Mouse (Mus musculus) MEL (cell line): Measurements from ENCODE around the gene Cnot2. TPM values are rescaled to one million over a fixed set of nuclear protein-coding genes. Genes with fewer than 3 reads are reported as not detected.

ENCODE experiments used
- DNase-seq: peaks from one replicate; pipeline ENCODE4 v3.0.0; 2011; ENCODE audit warnings: low read depth, low spot score
- H3K27ac ChIP-seq: 2 replicates; pipeline ENCODE4 v1.5.1; 2012; ENCODE audit warnings: low read depth, mild to moderate bottlenecking, control low read depth, low read length, moderate library complexity; ENCODE audit not compliant: control insufficient read depth
- H3K27me3 ChIP-seq, 2 experiments: fragments of 150-350 bp in 1 of 2; sonication (generic) in 1 of 2; 2 replicates each; pipeline ENCODE4 v1.6.1; 2012; ENCODE audit warnings: low read length in 2 of 2, mild to moderate bottlenecking in 2 of 2, improper control_type of control experiment in 1 of 2, moderate library complexity in 1 of 2; ENCODE audit not compliant: insufficient read depth in 2 of 2, control insufficient read depth in 1 of 2
- H3K36me3 ChIP-seq, 2 experiments: 2 replicates each; pipeline ENCODE4 v1.6.1; 2012 to 2014; ENCODE audit warnings: low read length in 2 of 2, improper control_type of control experiment in 1 of 2, inconsistent platforms in 1 of 2, mild to moderate bottlenecking in 1 of 2; ENCODE audit not compliant: insufficient read depth in 2 of 2, control insufficient read depth in 1 of 2
- H3K4me1 ChIP-seq, 2 experiments: fragments of 150-350 bp in 1 of 2; sonication (generic) in 1 of 2; 2 replicates each; pipeline ENCODE4 v1.6.1; 2012; ENCODE audit warnings: low read length in 2 of 2, improper control_type of control experiment in 1 of 2, mild to moderate bottlenecking in 1 of 2; ENCODE audit not compliant: insufficient read depth in 2 of 2, control insufficient read depth in 1 of 2
- H3K4me3 ChIP-seq, 2 experiments: fragments of 150-350 bp in 1 of 2; sonication (generic) in 1 of 2; 2 replicates each; pipeline ENCODE4 v1.5.1; 2012; ENCODE audit warnings: low read depth in 2 of 2, low read length in 2 of 2, mild to moderate bottlenecking in 2 of 2, moderate library complexity in 2 of 2, control low read depth in 1 of 2, improper control_type of control experiment in 1 of 2; ENCODE audit not compliant: control insufficient read depth in 1 of 2, insufficient read depth in 1 of 2
- H3K79me2 ChIP-seq: 2 replicates; pipeline ENCODE4 v1.6.1; 2012; ENCODE audit warnings: mild to moderate bottlenecking, low read length, moderate library complexity; ENCODE audit not compliant: control insufficient read depth, poor library complexity, insufficient read depth
- H3K9ac ChIP-seq: 2 replicates; pipeline ENCODE4 v1.6.1; 2012; ENCODE audit warnings: low read depth, mild to moderate bottlenecking, control low read depth, low read length, moderate library complexity; ENCODE audit not compliant: control insufficient read depth, poor library complexity, severe bottlenecking
- H3K9me3 ChIP-seq: fragments of 150-350 bp; sonication (generic); replicated peaks from 2 replicates; pipeline ENCODE4 v1.6.1; 2012; ENCODE audit warnings: mild to moderate bottlenecking, low read length, improper control_type of control experiment, moderate library complexity; ENCODE audit not compliant: insufficient read depth
- BHLHE40 ChIP-seq: IDR thresholded peaks from 2 replicates; pipeline ENCODE4 v1.6.1; 2012; ENCODE audit warnings: low read depth, mild to moderate bottlenecking, inconsistent platforms, low read length, improper control_type of control experiment, borderline replicate concordance
- CHD1 ChIP-seq: IDR thresholded peaks from 2 replicates; pipeline ENCODE4 v1.6.1; 2012; ENCODE audit warnings: low read depth, mild to moderate bottlenecking, inconsistent platforms, low read length, improper control_type of control experiment
- CHD2 ChIP-seq: IDR thresholded peaks from 2 replicates; pipeline ENCODE4 v1.6.1; 2011; ENCODE audit warnings: low read length, improper control_type of control experiment
- CTCF ChIP-seq, 3 experiments: IDR thresholded peaks in 2 of 3; conservative IDR thresholded peaks in 1 of 3; 2 replicates each; pipeline ENCODE4 v1.5.1; 2011 to 2012; ENCODE audit warnings: low read length in 3 of 3, low read depth in 2 of 3, mild to moderate bottlenecking in 2 of 3, improper control_type of control experiment in 1 of 3, inconsistent platforms in 1 of 3, mixed read lengths in 1 of 3, moderate library complexity in 1 of 3; ENCODE audit not compliant: control insufficient read depth in 1 of 3, insufficient read depth in 1 of 3, poor library complexity in 1 of 3, severe bottlenecking in 1 of 3
- E2F4 ChIP-seq: IDR thresholded peaks from 2 replicates; pipeline ENCODE4 v1.6.1; 2011; ENCODE audit warnings: low read depth, low read length, improper control_type of control experiment, borderline replicate concordance
- ELF1 ChIP-seq: IDR thresholded peaks from 2 replicates; pipeline ENCODE4 v1.6.1; 2014; ENCODE audit warnings: low read depth, mild to moderate bottlenecking, inconsistent platforms, low read length, improper control_type of control experiment, moderate library complexity
- EP300 ChIP-seq, 2 experiments: IDR thresholded peaks; 2 replicates each; pipeline ENCODE4 v1.6.1; 2011; ENCODE audit warnings: improper control_type of control experiment in 2 of 2, low read length in 2 of 2, low read depth in 1 of 2, mild to moderate bottlenecking in 1 of 2
- ETS1 ChIP-seq: IDR thresholded peaks from 2 replicates; pipeline ENCODE4 v1.6.1; 2012; ENCODE audit warnings: low read depth, mild to moderate bottlenecking, inconsistent platforms, low read length, improper control_type of control experiment, moderate library complexity
- GATA1 ChIP-seq: IDR thresholded peaks from 2 replicates; pipeline ENCODE4 v1.6.1; 2011; ENCODE audit warnings: low read depth, low read length, improper control_type of control experiment
- HCFC1 ChIP-seq: IDR thresholded peaks from 2 replicates; pipeline ENCODE4 v1.6.1; 2012; ENCODE audit warnings: low read depth, mild to moderate bottlenecking, inconsistent platforms, low read length, improper control_type of control experiment, moderate library complexity
- JUND ChIP-seq: IDR thresholded peaks from 2 replicates; pipeline ENCODE4 v1.6.1; 2011; ENCODE audit warnings: low read depth, mild to moderate bottlenecking, improper control_type of control experiment, low read length
- KAT2A ChIP-seq: conservative IDR thresholded peaks from 2 replicates; pipeline ENCODE4 v1.6.1; 2012; ENCODE audit warnings: low read depth, low read length, improper control_type of control experiment, inconsistent platforms
- MAFK ChIP-seq: IDR thresholded peaks from 2 replicates; pipeline ENCODE4 v1.6.1; 2011; ENCODE audit warnings: low read depth, mild to moderate bottlenecking, low read length, improper control_type of control experiment, borderline replicate concordance
- MAX ChIP-seq: IDR thresholded peaks from 2 replicates; pipeline ENCODE4 v1.6.1; 2011; ENCODE audit warnings: low read length, improper control_type of control experiment
- MAZ ChIP-seq: IDR thresholded peaks from 2 replicates; pipeline ENCODE4 v1.6.1; 2012; ENCODE audit warnings: low read depth, mild to moderate bottlenecking, inconsistent platforms, low read length, improper control_type of control experiment
- MEF2A ChIP-seq: IDR thresholded peaks from 2 replicates; pipeline ENCODE4 v1.6.1; 2014; ENCODE audit warnings: low read depth, mild to moderate bottlenecking, inconsistent platforms, low read length, improper control_type of control experiment; ENCODE audit not compliant: poor library complexity, insufficient replicate concordance, severe bottlenecking; ENCODE audit errors: extremely low read depth
- MYB ChIP-seq: IDR thresholded peaks from 2 replicates; pipeline ENCODE4 v1.6.1; 2011; ENCODE audit warnings: mild to moderate bottlenecking, low read depth, low read length, improper control_type of control experiment
- MYC ChIP-seq: IDR thresholded peaks from 2 replicates; pipeline ENCODE4 v1.6.1; 2011; ENCODE audit warnings: low read depth, mild to moderate bottlenecking, low read length, improper control_type of control experiment, moderate library complexity
- NELFE ChIP-seq: IDR thresholded peaks from 2 replicates; pipeline ENCODE4 v1.6.1; 2011; ENCODE audit warnings: low read depth, low read length, improper control_type of control experiment
- NRF1 ChIP-seq: IDR thresholded peaks from 2 replicates; pipeline ENCODE4 v1.6.1; 2014; ENCODE audit warnings: low read depth, mild to moderate bottlenecking, inconsistent platforms, low read length, improper control_type of control experiment, moderate library complexity; ENCODE audit not compliant: poor library complexity, insufficient read depth, severe bottlenecking
- POLR2AphosphoS5 ChIP-seq: IDR thresholded peaks from 2 replicates; pipeline ENCODE4 v1.6.1; 2012; ENCODE audit warnings: low read depth, borderline replicate concordance, mild to moderate bottlenecking, inconsistent platforms, low read length, moderate library complexity, mixed read lengths
- RAD21 ChIP-seq: IDR thresholded peaks from 2 replicates; pipeline ENCODE4 v1.6.1; 2011; ENCODE audit warnings: mild to moderate bottlenecking, low read depth, low read length, improper control_type of control experiment
- RCOR1 ChIP-seq: IDR thresholded peaks from 2 replicates; pipeline ENCODE4 v1.6.1; 2012; ENCODE audit warnings: low read depth, mild to moderate bottlenecking, inconsistent platforms, low read length, improper control_type of control experiment
- SIN3A ChIP-seq: IDR thresholded peaks from 2 replicates; pipeline ENCODE4 v1.6.1; 2012; ENCODE audit warnings: low read length, improper control_type of control experiment, inconsistent platforms
- SMC3 ChIP-seq: IDR thresholded peaks from 2 replicates; pipeline ENCODE4 v1.6.1; 2011; ENCODE audit warnings: low read depth, low read length, improper control_type of control experiment
- TAL1 ChIP-seq: IDR thresholded peaks from 2 replicates; pipeline ENCODE4 v1.6.1; 2012; ENCODE audit warnings: mild to moderate bottlenecking, inconsistent platforms, low read length, moderate library complexity, mixed read lengths
- TBP ChIP-seq: IDR thresholded peaks from 2 replicates; pipeline ENCODE4 v1.8.0; 2011; ENCODE audit warnings: low read depth, low read length, improper control_type of control experiment
- TCF12 ChIP-seq: IDR thresholded peaks from 2 replicates; pipeline ENCODE4 v1.6.1; 2014; ENCODE audit warnings: low read depth, mild to moderate bottlenecking, inconsistent platforms, low read length, improper control_type of control experiment, moderate library complexity
- UBTF ChIP-seq: IDR thresholded peaks from 2 replicates; pipeline ENCODE4 v1.6.1; 2012; ENCODE audit warnings: low read depth, mild to moderate bottlenecking, inconsistent platforms, low read length, improper control_type of control experiment, moderate library complexity, borderline replicate concordance; ENCODE audit not compliant: insufficient read depth
- USF1 ChIP-seq: IDR thresholded peaks from 2 replicates; pipeline ENCODE4 v1.6.1; 2014; ENCODE audit warnings: low read depth, mild to moderate bottlenecking, inconsistent platforms, low read length, improper control_type of control experiment, moderate library complexity
- USF2 ChIP-seq, 2 experiments: IDR thresholded peaks; 2 replicates each; pipeline ENCODE4 v1.6.1; 2011 to 2012; ENCODE audit warnings: improper control_type of control experiment in 2 of 2, low read length in 2 of 2, borderline replicate concordance in 1 of 2, inconsistent platforms in 1 of 2, low read depth in 1 of 2, mild to moderate bottlenecking in 1 of 2; ENCODE audit not compliant: insufficient read depth in 1 of 2
- ZC3H11A ChIP-seq: IDR thresholded peaks from 2 replicates; pipeline ENCODE4 v1.6.1; 2012; ENCODE audit warnings: low read depth, mild to moderate bottlenecking, inconsistent platforms, low read length, improper control_type of control experiment
- ZKSCAN1 ChIP-seq: IDR thresholded peaks from 2 replicates; pipeline ENCODE4 v1.6.1; 2012; ENCODE audit warnings: low read depth, mild to moderate bottlenecking, inconsistent platforms, low read length, improper control_type of control experiment, moderate library complexity
- ZMIZ1 ChIP-seq: IDR thresholded peaks from 2 replicates; pipeline ENCODE4 v1.6.1; 2012; ENCODE audit warnings: low read depth, mild to moderate bottlenecking, inconsistent platforms, low read length, improper control_type of control experiment, moderate library complexity
- ZNF384 ChIP-seq: IDR thresholded peaks from 2 replicates; pipeline ENCODE4 v1.6.1; 2012; ENCODE audit warnings: low read depth, mild to moderate bottlenecking, inconsistent platforms, low read length, improper control_type of control experiment
- polyA plus RNA-seq, 2 experiments: library from polyadenylated mRNA; stranded (reverse) in 1 of 2; unstranded in 1 of 2; fragments of >175 nt in 1 of 2; fragments of >200 nt in 1 of 2; gene quantifications; 2 replicates each; pipeline versions ENCODE4 v1.2.1 to v1.2.4; 2012; ENCODE audit warnings: low replicate concordance in 2 of 2, low read depth in 1 of 2; ENCODE audit not compliant: insufficient read length in 2 of 2, insufficient read depth in 1 of 2, missing spikeins in 1 of 2
- total RNA-seq: library from RNA; depleted of rRNA; stranded (reverse); fragments of 300-350 nt; gene quantifications from 2 replicates; pipeline ENCODE4 v1.2.3, GENCODE M21; 2012

Cnot2 gene
- total and polyA plus RNA-seq, 3 experiments: 84.3 to 554 (median 88.8) TPM

DNA sequence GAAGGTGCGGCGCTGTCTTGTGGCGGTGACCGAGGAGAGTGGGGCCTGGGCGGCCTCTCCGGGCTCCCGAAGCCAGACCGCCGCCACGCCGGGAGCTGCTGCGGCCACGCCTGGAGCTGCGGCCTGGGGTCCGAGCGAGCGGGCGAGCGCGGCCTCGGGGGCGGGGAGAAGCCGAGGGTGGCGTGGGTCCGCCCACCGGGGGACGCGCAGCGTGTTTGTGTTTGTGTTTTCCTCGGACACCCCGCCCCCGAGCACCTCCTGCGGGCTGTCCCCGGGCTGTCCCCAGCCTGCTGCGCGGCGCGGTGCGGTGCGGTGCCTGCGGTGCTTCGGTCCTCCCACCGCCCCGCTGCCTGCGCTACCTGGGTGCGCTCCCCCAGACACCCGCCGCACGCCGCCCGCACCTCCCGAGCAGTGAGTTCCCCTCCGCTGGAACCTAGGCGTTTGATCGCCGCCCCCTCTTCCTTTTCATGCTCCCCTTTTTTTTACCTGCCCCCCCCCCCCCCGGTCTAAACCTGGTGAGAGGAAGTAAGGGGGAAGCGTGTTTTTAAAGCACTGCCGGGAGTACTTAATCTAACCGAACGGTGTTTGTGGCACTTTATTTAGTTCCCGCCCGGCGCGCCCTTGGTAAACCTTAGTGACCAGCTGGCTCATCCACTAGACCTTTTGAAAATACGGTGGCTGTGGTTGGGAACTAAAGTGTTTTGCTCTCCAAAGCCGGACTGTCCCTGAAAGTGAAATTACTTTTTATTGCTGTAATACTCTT is 589 bp upstream of the Cnot2 start:
- peaks cover 38% of the 10 kb centered on the region for H3K79me2 ChIP-seq
- TF ChIP-seq GATA1 (no peak), NRF1 (0 out of 2 replicates have a peak, but pooled peaks have one; percentile 14), CHD2 (no peak), CHD1 (no peak), BHLHE40 (no peak), NELFE (no peak), MEF2A (no peak), UBTF (no peak), POLR2AphosphoS5 (no peak), TCF12 (no peak), SMC3 (no peak), EP300 (IDR thresholded peaks at IDR 0.05; ENCODE audit: low read depth in 1 of 2, low read length in 2 of 2) (0 out of 4 replicates have a peak, but pooled peaks of 1 of the 2 experiments have one; percentile 19), MAX (0 out of 2 replicates have a peak, but pooled peaks have one; percentile 10), MYB (no peak), CTCF (IDR thresholded peaks at IDR 0.05 in 2 of 3, conservative IDR thresholded peaks at IDR 0.05 in 1 of 3; ENCODE audit: control insufficient read depth in 1 of 3, insufficient read depth in 1 of 3, low read depth in 2 of 3, low read length in 3 of 3, poor library complexity in 1 of 3, severe bottlenecking in 1 of 3) (no peak), USF1 (no peak), ETS1 (peak; percentile 38; the same call in 1 of the 2 replicates), TBP (no peak), USF2 (IDR thresholded peaks at IDR 0.05; ENCODE audit: borderline replicate concordance in 1 of 2, insufficient read depth in 1 of 2, low read depth in 1 of 2, low read length in 2 of 2) (no peak), MYC (no peak), ZMIZ1 (no peak), MAZ (no peak; the same call in 1 of the 2 replicates), JUND (no peak), SIN3A (peak; percentile 4; the same call in 1 of the 2 replicates), TAL1 (no peak), KAT2A (no peak), ZNF384 (peak; percentile 75), ZKSCAN1 (no peak; the same call in 1 of the 2 replicates), RCOR1 (no peak), E2F4 (no peak), ELF1 (no peak), ZC3H11A (no peak), MAFK (no peak), HCFC1 (no peak; the same call in 1 of the 2 replicates), RAD21 (no peak)

More for the DNA sequence above, 589 bp upstream of the Cnot2 start:
- Histone ChIP-seq H3K9me3 (no peaks in the 10 kb centered on the region), H3K4me1 (peaks cover 10 to 18% of the 10 kb centered on the region in 2 experiments; a peak in 3 of 4 replicates), H3K4me3 (peak overlapping the region; percentile 79 to 97), H3K9ac (peak overlapping the region; percentile 90), H3K27ac (peak overlapping the region; percentile 94), H3K36me3 (peaks cover 0 to 27% of the 10 kb centered on the region in 2 experiments; a peak in 3 of 4 replicates), H3K27me3 (no peaks in the 10 kb centered on the region)
- peak; percentile 85 for DNase-seq
